13 mouse cellular contexts compared by ENCODE assay signal in the genomic region with DNA sequence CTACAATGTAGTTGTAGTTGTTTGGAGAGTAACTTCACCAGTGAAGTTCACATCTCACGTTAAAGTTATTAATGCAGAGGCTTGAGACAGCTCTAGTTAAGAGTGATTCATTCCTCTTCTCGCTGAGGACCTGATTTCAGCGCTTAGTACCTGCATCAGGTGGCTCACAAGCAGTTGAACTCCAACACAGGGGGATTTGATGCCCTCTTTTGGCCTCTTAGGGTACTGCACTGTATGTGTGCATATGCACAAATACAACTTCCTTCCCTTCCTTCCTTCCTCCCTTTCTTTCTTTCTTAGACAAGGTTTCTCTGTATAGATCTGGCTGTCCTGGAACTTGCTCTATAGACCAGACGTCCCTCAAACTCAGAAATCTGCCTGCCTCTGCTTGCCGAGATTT. TPM values are rescaled to one million over a fixed set of nuclear protein-coding genes. Genes with fewer than 3 reads are reported as not detected.
DNase-seq lines count a peak whose midpoint lies in the region; ATAC-seq and TF ChIP-seq lines count a peak whose summit lies in the region.
"Had no signal": no experiment of that assay in that cellular context is flagged by ENCODE, and none has a peak within 500 bp of the region (broad histone marks: within the 10 kb centered on the region; RNA-seq: fewer than 3 reads in every experiment).

No protein-coding gene starts in this region.

- TF ChIP-seq EP300 in CH12.LX (IDR thresholded peaks at IDR 0.05; ENCODE audit: low read length): no peak

- H3K4me1 ChIP-seq in forebrain, postnatal 0 days (ENCODE audit: insufficient read depth): peaks cover 6% of the 10 kb centered on the region; the same call in 1 of the 2 replicates
- no peaks in the 10 kb centered on the region; the same call in 1 of the 2 replicates for H3K4me1 ChIP-seq in forebrain, embryonic 12.5 days
- H3K4me1 ChIP-seq in liver, adult 2 months (ENCODE audit: control insufficient read depth, insufficient read depth, low read length): no peaks in the 10 kb centered on the region
- no peaks in the 10 kb centered on the region for H3K4me1 ChIP-seq in liver, embryonic 12.5 days
- no peaks in the 10 kb centered on the region; a peak in 1 of 4 replicates for H3K4me1 ChIP-seq in CH12.LX (ENCODE audit: control insufficient read depth in 1 of 2, insufficient read depth in 2 of 2)
- H3K4me1 ChIP-seq: intestine, embryonic 15.5 days had no signal

- 69% methylated on average over 5 of the region's 5 CpGs for WGBS in forebrain, postnatal 0 days
- WGBS in forebrain, embryonic 12.5 days: 63% methylated on average over 5 of the region's 5 CpGs
- 65% methylated on average over 5 of the region's 5 CpGs for WGBS in liver, adult 2 months
- 42% methylated on average over 5 of the region's 5 CpGs for WGBS in liver, embryonic 12.5 days (ENCODE audit: insufficient replicate concordance)

- no peaks in the 10 kb centered on the region for H3K36me3 ChIP-seq in forebrain, postnatal 0 days (ENCODE audit: insufficient read depth)
- no peaks in the 10 kb centered on the region for H3K36me3 ChIP-seq in forebrain, embryonic 12.5 days (replicated peaks)
- H3K36me3 ChIP-seq in liver, adult 2 months (ENCODE audit: control insufficient read depth, insufficient read depth, low read length): no peaks in the 10 kb centered on the region
- no peaks in the 10 kb centered on the region for H3K36me3 ChIP-seq in liver, embryonic 12.5 days
- H3K36me3 ChIP-seq in CH12.LX (replicated peaks in 1 of 2; ENCODE audit: control insufficient read depth in 1 of 2, insufficient read depth in 1 of 2, low read length in 1 of 2): no peaks in the 10 kb centered on the region
- H3K36me3 ChIP-seq: intestine, embryonic 15.5 days had no signal

- H3K4me2 ChIP-seq in forebrain, postnatal 0 days (ENCODE audit: low read depth): no peak overlapping the region
- no peak overlapping the region for H3K4me2 ChIP-seq in forebrain, embryonic 12.5 days
- no peak overlapping the region for H3K4me2 ChIP-seq in liver, embryonic 12.5 days
- no peak overlapping the region for H3K4me2 ChIP-seq in CH12.LX (ENCODE audit: insufficient read depth, low read depth, poor library complexity, severe bottlenecking)
- H3K4me2 ChIP-seq: intestine, embryonic 15.5 days had no signal

- DNase-seq in forebrain, postnatal 0 days: no peak
- DNase-seq in liver, adult 2 months (ENCODE audit: extremely low read depth, low read depth, low spot score): peak; percentile 52
- no peak for DNase-seq in CH12.LX (ENCODE audit: extremely low read depth)
- peak; percentile 42 for DNase-seq in kidney, postnatal 10 days
- DNase-seq in testis, postnatal 10 days (ENCODE audit: low spot score): no peak
- DNase-seq: cerebellum, postnatal 36 days had no signal

- peak; percentile 40 for TF ChIP-seq RAD21 in CH12.LX (IDR thresholded peaks at IDR 0.05; ENCODE audit: low read depth, low read length)

- TF ChIP-seq CTCF in forebrain, postnatal 0 days (IDR thresholded peaks at IDR 0.05; ENCODE audit: low read depth): peak; percentile 58
- peak; percentile 41; the same call in 1 of the 2 replicates for TF ChIP-seq CTCF in liver, adult 2 months (IDR thresholded peaks at IDR 0.05; ENCODE audit: low read depth, low read length)
- TF ChIP-seq CTCF in CH12.LX (conservative IDR thresholded peaks at IDR 0.05 in 1 of 2, IDR thresholded peaks at IDR 0.05 in 1 of 2; ENCODE audit: low read depth in 2 of 2, low read length in 2 of 2): peak; percentile 59 to 60

- H3K9me3 ChIP-seq in forebrain, postnatal 0 days (ENCODE audit: low read length): no peaks in the 10 kb centered on the region
- no peaks in the 10 kb centered on the region for H3K9me3 ChIP-seq in forebrain, embryonic 12.5 days
- H3K9me3 ChIP-seq in liver, embryonic 12.5 days (replicated peaks): no peaks in the 10 kb centered on the region
- peaks cover 2% of the 10 kb centered on the region for H3K9me3 ChIP-seq in CH12.LX (replicated peaks; ENCODE audit: low read length)
- H3K9me3 ChIP-seq: intestine, embryonic 15.5 days had no signal

- no peak overlapping the region for H3K4me3 ChIP-seq in forebrain, postnatal 0 days (ENCODE audit: low read depth, low read length)
- no peak overlapping the region for H3K4me3 ChIP-seq in forebrain, embryonic 12.5 days (replicated peaks)
- H3K4me3 ChIP-seq in liver, adult 2 months (ENCODE audit: insufficient read depth, low read depth, low read length): no peak overlapping the region
- no peak overlapping the region for H3K4me3 ChIP-seq in liver, embryonic 12.5 days
- H3K4me3 ChIP-seq in CH12.LX (replicated peaks in 1 of 3; ENCODE audit: low read depth in 2 of 3, low read length in 2 of 3, poor library complexity in 1 of 3): no peak overlapping the region
- H3K4me3 ChIP-seq: erythroblast, embryonic 14.5 days; intestine, embryonic 15.5 days had no signal

- H3K79me2 ChIP-seq in liver, adult 2 months (ENCODE audit: control insufficient read depth, insufficient read depth, low read length): no peaks in the 10 kb centered on the region
- H3K79me2 ChIP-seq in CH12.LX (replicated peaks; ENCODE audit: control insufficient read depth, extremely low read depth, insufficient read depth, poor library complexity, severe bottlenecking): no peaks in the 10 kb centered on the region

- in situ Hi-C loops in CH12.LX (cut with MboI; ENCODE audit: low pct_ligation_motif_present, low pct_unique_long_range_greater_than_20kb, low sequenced_read_pairs): no loop called here

- dilution Hi-C loops in CH12.LX (cut with MboI; ENCODE audit: extremely low pct_ligation_motif_present, extremely low pct_unique_long_range_greater_than_20kb, low sequenced_read_pairs): no loop called here

- no peaks in the 10 kb centered on the region for H3K27me3 ChIP-seq in forebrain, postnatal 0 days (ENCODE audit: insufficient read depth, low read length)
- H3K27me3 ChIP-seq in forebrain, embryonic 12.5 days: 0 out of 2 replicates have a peak, but pooled peaks cover 3% of the 10 kb centered on the region
- H3K27me3 ChIP-seq in liver, adult 2 months (ENCODE audit: control insufficient read depth, insufficient read depth, low read length): no peaks in the 10 kb centered on the region
- H3K27me3 ChIP-seq in liver, embryonic 12.5 days (replicated peaks): peaks cover 34% of the 10 kb centered on the region
- H3K27me3 ChIP-seq in CH12.LX (replicated peaks): peaks cover 78% of the 10 kb centered on the region
- H3K27me3 ChIP-seq: intestine, embryonic 15.5 days had no signal

- H3K27ac ChIP-seq in forebrain, postnatal 0 days (ENCODE audit: low read depth, low read length): no peak overlapping the region
- H3K27ac ChIP-seq in forebrain, embryonic 12.5 days: no peak overlapping the region
- no peak overlapping the region for H3K27ac ChIP-seq in liver, adult 2 months (replicated peaks; ENCODE audit: insufficient read depth, low read depth, low read length)
- no peak overlapping the region for H3K27ac ChIP-seq in liver, embryonic 12.5 days
- no peak overlapping the region for H3K27ac ChIP-seq in CH12.LX (ENCODE audit: insufficient read depth, low read depth)
- H3K27ac ChIP-seq: intestine, embryonic 15.5 days had no signal

- no peak for TF ChIP-seq POLR2A in liver, adult 2 months (IDR thresholded peaks at IDR 0.05; ENCODE audit: extremely low read depth, insufficient read depth, low read length)
- TF ChIP-seq POLR2A in CH12.LX (IDR thresholded peaks at IDR 0.05; ENCODE audit: low read depth, low read length): no peak

- no peak overlapping the region for H3K9ac ChIP-seq in forebrain, postnatal 0 days
- H3K9ac ChIP-seq in forebrain, embryonic 12.5 days: no peak overlapping the region
- no peak overlapping the region for H3K9ac ChIP-seq in liver, adult 2 months (ENCODE audit: low read depth, low read length)
- H3K9ac ChIP-seq in liver, embryonic 12.5 days: no peak overlapping the region
- H3K9ac ChIP-seq in CH12.LX (ENCODE audit: insufficient read depth, low read depth): no peak overlapping the region
- H3K9ac ChIP-seq: intestine, embryonic 15.5 days had no signal

- ATAC-seq in forebrain, postnatal 0 days: no peak
- no peak for ATAC-seq in forebrain, embryonic 12.5 days (ENCODE audit: low FRiP score)
- no peak for ATAC-seq in liver, embryonic 12.5 days
- ATAC-seq in erythroid progenitor cell, adult 5-6 weeks (replicated peaks; ENCODE audit: low FRiP score, poor library complexity, severe bottlenecking): no peak

TF ChIP-seq in CH12.LX, 34 proteins besides CTCF, POLR2A, EP300 and RAD21 (continues in another document):
- TF ChIP-seq PAX5 (IDR thresholded peaks at IDR 0.05; ENCODE audit: low read length): no peak
- no peak for TF ChIP-seq BHLHE40 (IDR thresholded peaks at IDR 0.05; ENCODE audit: low read depth, low read length)
- no peak for TF ChIP-seq IRF4 (IDR thresholded peaks at IDR 0.05; ENCODE audit: low read depth, low read length)
- TF ChIP-seq ZNF384 (IDR thresholded peaks at IDR 0.05; ENCODE audit: low read depth, low read length): no peak
- no peak for TF ChIP-seq UBTF (IDR thresholded peaks at IDR 0.05; ENCODE audit: low read depth, low read length)

RNA-seq across cellular contexts. Expression of gene Zcchc14, which starts 21.8 kb away (rescaled TPM):
- 69.0 and 85.8 TPM in 2 replicates for total RNA-seq in forebrain, postnatal 0 days (2014; rRNA removed)
- polyA plus RNA-seq in forebrain, postnatal 0 days (2015; fragmentation: Nextera tagmentation; extraction: Ambion mirVana): 13.9 and 17.4 TPM in 2 replicates
- 28.3 and 30.5 TPM in 2 replicates for polyA plus RNA-seq in forebrain, embryonic 12.5 days (2016; fragmentation: Nextera tagmentation; extraction: Ambion mirVana)
- 9.2 and 14.8 TPM in 2 replicates for total RNA-seq in liver, adult 2 months (2014; rRNA removed)
- 13.0 and 15.6 TPM in 2 replicates for polyA plus RNA-seq in liver, adult 2 months (2012; rRNA removed)
- polyA plus RNA-seq in liver, embryonic 12.5 days (2016; fragmentation: Nextera tagmentation; extraction: Ambion mirVana): 2.8 and 2.9 TPM in 2 replicates
- total RNA-seq in CH12.LX (2012; rRNA removed) (not detected in 2 replicates), CH12.LX (2014; rRNA removed) (not detected in 2 replicates)
- polyA plus RNA-seq in CH12.LX (2012; ENCODE audit: insufficient read length, low read depth): not detected in 2 replicates
- not detected in 2 replicates for total RNA-seq in erythroid progenitor cell, adult 5-6 weeks (2015; ENCODE audit: low replicate concordance)
- not detected in 2 replicates for total RNA-seq in erythroid progenitor cell, adult 5-6 weeks (2017; ENCODE audit: low replicate concordance)
- polyA plus RNA-seq: erythroblast, embryonic 14.5 days had no signal

RNA-seq across cellular contexts. Expression of gene Jph3, which starts 54.9 kb away (rescaled TPM):
- 64.2 and 65.8 TPM in 2 replicates for total RNA-seq in forebrain, postnatal 0 days (2014; rRNA removed)
- polyA plus RNA-seq in forebrain, postnatal 0 days (2015; fragmentation: Nextera tagmentation; extraction: Ambion mirVana): 123 and 127 TPM in 2 replicates
- polyA plus RNA-seq in forebrain, embryonic 12.5 days (2016; fragmentation: Nextera tagmentation; extraction: Ambion mirVana): 27.4 and 30.1 TPM in 2 replicates
- total RNA-seq in liver, adult 2 months (2014; rRNA removed): not detected in 2 replicates
- not detected in 2 replicates for polyA plus RNA-seq in liver, adult 2 months (2012; rRNA removed)
- polyA plus RNA-seq in liver, embryonic 12.5 days (2016; fragmentation: Nextera tagmentation; extraction: Ambion mirVana): 0.13 and 0.24 TPM in 2 replicates
- total RNA-seq in CH12.LX (2012; rRNA removed) (0.17 and 0.21 TPM in 2 replicates), CH12.LX (2014; rRNA removed) (not detected in 2 replicates)
- 0.21 and 0.31 TPM in 2 replicates for polyA plus RNA-seq in CH12.LX (2012; ENCODE audit: insufficient read length, low read depth)
- total RNA-seq in erythroid progenitor cell, adult 5-6 weeks (2015; ENCODE audit: low replicate concordance): not detected in 2 replicates
- total RNA-seq in erythroid progenitor cell, adult 5-6 weeks (2017; ENCODE audit: low replicate concordance): not detected in 2 replicates
- total RNA-seq: gastrocnemius, adult 8-10 months had no signal
- polyA plus RNA-seq: erythroblast, embryonic 14.5 days; thymus, postnatal 0 days had no signal

Comparison
In these comparisons a context has a peak if more than half of its experiments do, and no peak if none do; other contexts are left out.
1. DNase-seq: peak in liver, adult 2 months (single experiment) and kidney, postnatal 10 days (single experiment); none in forebrain, postnatal 0 days (single experiment), CH12.LX (single experiment) and testis, postnatal 10 days (single experiment).
2. RNA of gene Jph3, which starts 54.9 kb away (polyA plus RNA-seq): 123 to 127 TPM in forebrain, postnatal 0 days and 27.4 to 30.1 TPM in forebrain, embryonic 12.5 days; 0.21 to 0.31 TPM in CH12.LX, 0.13 to 0.24 TPM in liver, embryonic 12.5 days and not detected in liver, adult 2 months; every median in the first group is over 10 times any median in the second.
3. Peak in every context shown above with its lines, with median percentiles within 50 percentile points of each other: CTCF ChIP-seq.